Mouse (Mus musculus) lung, postnatal 36 days (tissue): ENCODE measurements around the gene Maml3.
A peak's percentile ranks its signal among the peaks of the same experiment; 100 is the strongest.

Experiments used
- DNase-seq: peaks from one replicate; pipeline ENCODE4 v3.0.0; 2022; ENCODE audit warnings: mixed read lengths

The Maml3 gene

DNA sequence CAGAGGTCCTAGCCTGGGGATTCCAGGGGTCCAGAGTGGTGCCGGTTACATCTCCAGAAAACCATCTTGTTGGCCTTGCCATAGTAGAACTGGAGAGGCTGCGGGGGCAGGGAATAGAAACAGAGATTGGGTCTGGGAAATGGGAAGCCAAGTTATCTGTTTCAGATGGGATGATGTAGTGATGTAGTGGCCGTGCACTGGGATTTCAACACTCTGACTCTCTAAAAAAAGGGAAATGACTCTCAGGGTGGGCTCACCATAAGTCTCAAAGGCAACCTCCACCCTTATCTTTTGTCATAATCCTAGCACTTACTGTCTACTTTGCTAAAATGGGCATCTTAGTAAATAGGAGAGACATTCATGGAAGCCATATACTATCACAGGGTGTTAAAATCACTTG lies 406.9 kb downstream of the Maml3 start:
- DNase-seq, result no peak

DNA sequence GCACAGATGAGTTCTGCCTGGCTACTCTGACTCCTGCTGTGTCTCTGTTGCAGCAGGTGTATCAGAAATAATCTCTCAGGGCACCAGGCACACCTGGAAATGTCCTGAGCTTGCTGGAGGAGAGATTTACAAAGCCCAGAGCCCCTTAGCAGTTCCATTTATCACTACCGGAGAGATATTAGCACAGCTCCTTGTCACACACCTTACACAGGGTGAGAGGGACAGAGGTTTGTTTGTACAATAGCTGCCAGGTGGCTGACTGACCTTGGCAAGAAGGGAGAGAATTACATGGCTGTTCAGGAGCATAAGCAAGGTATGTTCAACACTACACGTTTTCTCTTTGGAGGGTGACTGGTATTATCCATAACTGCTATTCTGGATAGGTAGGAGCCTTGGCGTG lies 409.2 kb downstream of the Maml3 start:
- DNase-seq, result no peak

DNA sequence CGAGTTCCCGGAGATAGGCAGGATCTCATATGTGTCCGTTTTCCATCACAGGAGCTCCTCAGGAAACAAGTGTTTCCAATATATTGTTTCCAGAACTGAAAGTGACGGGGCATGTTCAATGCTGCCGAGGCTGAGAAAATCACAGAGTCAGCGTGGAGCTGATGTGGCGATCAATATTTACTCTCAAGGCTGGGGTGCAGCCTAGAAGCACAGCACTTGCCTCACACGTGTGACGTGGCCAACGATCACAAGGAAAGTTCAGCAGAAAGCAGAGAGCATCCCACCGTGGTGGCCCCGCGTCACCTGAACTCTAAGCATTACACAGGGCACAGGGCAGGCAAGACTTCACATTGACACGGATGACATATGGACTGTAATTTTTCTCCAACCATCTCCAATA lies 410.3 kb downstream of the Maml3 start:
- DNase-seq, result no peak

DNA sequence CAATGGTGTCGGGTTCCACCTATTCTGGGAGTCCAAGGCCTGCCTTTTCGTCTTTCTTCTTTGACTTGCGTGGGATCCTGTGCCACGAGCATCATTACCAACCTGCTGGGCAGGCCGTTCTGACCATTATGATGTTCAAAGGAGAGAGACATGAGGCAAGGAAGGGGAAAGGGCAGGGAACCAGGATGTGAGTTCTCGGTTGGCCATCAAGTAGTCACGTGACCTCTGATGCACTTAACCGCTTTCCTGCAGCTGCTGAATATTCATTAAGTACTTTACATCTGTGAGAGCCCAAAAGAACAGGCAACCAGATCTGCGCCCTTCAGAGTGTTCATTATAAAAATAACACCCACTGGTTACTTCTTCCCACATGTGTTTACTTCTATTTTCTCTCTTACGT lies 411.7 kb downstream of the Maml3 start:
- DNase-seq, result no peak

DNA sequence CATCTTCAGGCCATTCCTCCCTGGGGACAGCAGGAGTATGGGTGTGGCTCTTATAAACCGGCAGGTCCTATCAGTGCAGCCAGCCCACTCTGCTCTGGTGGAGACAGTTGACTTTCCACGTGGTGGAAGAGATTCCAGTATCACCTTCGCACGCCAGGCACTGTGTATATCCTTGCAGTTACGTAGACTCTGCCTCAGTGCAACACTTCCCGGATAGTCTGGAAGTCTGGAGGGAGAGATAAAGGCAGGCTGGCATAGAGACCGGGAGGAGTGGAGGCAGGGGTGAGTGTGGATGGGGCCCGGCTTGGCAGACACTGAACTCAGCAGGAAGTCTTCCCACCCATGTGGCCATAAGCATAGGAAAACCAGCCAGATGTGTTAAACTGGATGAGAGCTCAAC lies 416.2 kb downstream of the Maml3 start:
- DNase-seq, result no peak

DNA sequence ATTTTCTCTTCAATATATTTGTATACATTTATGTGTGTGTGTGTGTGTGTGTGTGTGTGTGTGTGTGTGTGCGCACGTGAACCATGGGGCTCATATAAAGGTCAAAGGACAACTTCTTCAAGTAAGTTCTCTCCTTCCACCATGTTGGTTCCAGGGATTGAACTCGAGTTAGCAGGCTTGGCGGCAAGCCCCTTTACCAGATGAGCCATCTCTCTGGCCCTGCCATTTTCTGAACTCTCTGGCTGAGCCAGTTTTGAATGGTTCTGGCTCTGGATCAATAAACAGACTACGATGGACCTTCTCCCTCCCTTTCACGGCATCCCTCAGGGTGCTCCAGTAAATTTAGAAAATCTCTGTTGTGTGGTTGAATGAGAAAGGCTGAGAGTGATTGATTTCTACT lies 418.1 kb downstream of the Maml3 start:
- no peak for DNase-seq

DNA sequence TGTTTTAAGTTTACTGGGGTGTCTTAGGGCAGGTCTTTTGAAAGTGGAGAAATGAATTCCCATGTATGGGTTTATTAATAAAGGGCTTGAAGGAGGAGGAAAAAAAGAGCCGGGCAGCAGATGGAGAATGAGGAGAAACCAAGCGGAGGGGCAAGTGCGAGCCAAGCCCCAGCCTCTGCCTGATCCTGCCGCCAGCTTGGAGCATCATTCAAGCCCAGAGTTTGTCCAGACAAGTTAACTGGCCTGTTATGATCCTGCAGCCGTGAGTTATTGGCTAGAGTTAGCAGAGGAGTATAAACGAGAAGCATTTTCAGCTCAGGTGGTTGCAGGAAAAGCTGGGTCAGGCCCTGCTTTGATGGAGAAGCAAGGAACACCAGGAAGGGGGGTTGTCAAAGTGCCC lies 418.6 kb downstream of the Maml3 start:
- DNase-seq, result no peak

DNA sequence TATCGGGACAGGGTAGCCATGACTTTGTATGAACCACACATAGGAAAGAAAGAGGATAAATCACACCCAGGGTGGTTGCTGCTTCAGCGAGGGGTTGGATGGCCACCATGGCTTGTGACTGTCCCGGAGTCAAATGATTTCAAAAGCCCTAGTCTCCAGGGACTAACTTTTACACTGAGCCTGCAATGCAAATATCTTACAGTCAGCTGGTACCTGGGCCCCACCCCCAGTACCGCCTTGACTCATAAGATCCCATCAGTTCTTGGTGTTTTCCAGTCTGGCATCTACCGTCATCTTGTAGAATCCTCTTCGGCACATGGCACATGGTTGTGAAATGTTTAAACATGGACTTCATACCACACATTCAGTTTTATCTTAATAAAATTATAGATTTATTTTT lies 419.3 kb downstream of the Maml3 start:
- no peak for DNase-seq

DNA sequence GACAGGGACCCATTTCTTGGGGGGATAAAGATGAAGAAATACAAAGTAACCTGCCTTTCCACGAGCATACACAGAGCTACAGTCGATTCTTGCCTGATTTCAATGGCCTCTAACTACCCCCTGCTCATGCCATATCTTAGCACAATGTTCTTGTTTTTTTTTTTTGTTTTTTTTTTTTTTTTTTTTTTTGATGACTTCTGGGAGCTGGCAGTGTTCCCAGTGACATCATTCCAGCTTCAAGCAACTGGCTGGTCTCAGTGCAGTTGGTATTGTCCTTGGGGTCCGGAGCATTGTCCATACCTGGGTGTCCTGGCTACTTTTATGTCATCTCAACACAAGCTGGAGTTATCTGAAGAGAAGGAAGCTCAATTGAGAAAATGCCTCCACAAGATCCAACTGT lies 429.9 kb downstream of the Maml3 start:
- no peak for DNase-seq

DNA sequence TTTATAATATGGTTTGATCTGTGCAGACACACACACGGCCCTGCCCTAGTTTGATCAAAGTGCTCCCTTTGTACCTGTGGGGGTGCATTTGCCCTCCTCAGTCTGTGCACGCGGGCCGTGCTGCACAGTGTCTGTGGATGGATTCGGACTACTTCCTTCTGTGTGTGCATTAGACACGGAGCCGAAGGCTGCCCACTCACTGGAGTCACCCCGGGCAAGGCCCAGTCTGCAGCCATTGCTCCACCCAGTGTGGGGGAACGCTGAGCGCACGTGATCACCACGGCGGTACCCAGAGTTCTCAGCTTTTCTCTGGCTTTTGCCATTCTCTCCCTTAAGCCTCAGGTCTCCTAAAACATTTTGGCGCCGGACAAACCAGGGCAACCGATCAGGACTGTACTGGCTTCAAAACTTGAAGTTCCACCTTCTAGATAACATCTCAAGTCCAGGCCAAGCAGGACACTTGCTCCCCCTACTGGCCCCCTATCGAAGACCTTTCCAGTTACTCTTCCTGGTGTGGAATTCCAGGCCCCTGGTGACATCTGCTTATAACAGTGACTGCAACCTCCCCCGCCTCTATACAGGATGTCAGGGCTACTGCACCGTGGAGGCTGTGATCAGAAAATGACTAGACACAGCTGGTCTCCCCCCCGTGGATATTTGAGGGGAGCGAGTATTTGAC lies 431.3 kb downstream of the Maml3 start:
- peak; percentile 87 for DNase-seq

DNA sequence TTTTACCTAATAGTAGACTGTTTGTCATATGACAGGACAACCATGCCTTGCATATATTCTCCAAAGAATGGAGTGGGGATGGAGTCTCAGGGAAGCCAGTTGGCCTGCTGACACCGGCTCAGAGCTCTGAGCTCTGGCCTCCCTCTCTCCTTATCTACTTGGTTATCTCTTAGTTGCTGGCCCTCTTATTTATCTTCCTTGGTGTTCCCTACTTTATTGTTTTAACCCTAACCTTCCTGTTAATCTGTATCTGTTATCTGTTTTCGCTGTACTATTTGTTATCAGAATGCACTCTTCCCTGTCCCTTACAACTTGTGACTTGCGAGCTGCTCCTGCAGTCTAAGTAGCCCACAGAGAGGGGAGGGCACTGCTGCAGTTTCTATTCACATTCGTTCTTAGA lies 432.2 kb downstream of the Maml3 start:
- no peak for DNase-seq

DNA sequence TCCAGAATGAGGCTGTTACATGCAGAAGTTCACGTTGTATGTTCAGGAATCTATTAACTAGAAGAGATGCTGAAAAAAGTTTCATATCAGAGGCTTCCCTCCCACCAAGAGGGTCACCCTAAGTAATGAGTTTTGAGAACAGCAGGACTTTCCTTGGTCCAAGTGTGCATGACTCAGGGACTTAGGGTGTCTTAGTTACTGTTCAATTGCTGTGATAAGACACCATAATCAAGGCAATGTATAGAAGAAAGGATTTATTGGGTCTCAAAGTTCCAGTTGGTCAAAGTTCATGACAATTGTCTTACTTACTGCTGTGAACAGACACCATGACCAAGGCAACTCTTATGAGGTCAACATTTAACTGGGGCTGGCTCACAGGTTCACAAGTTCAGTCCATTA lies 433.8 kb downstream of the Maml3 start:
- DNase-seq, result no peak

DNA sequence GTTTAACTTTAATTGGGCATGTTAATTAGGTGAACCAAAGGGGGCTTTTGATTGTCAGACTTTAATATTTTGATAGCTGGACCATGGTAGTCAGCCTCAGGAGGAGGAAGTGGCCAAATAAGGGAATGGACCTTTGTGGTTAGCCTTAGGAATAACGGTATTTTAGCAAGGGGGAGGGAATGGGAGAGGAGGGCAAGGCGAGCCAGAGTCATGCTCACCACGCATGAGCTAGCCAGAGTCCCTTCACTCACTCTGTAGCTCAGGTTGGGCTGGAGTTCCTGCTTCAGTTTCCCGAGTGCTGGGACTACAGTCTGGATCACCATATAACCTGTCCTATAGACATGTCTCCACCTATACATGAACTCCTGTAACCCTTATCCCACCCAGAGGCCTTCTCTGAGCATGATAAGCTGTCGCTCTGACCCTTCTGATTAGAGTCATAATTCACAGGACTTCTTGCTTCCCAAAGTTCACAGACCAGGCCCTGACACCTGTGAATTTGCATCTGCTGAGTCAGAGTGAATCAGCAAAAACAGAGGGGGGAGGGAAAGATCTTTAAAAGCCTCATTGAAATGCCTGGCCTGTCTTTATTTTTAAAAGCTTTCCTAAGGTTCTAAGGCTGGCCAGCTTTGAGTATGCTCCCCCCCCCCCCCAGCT lies 434.3 kb downstream of the Maml3 start:
- DNase-seq, result no peak

DNA sequence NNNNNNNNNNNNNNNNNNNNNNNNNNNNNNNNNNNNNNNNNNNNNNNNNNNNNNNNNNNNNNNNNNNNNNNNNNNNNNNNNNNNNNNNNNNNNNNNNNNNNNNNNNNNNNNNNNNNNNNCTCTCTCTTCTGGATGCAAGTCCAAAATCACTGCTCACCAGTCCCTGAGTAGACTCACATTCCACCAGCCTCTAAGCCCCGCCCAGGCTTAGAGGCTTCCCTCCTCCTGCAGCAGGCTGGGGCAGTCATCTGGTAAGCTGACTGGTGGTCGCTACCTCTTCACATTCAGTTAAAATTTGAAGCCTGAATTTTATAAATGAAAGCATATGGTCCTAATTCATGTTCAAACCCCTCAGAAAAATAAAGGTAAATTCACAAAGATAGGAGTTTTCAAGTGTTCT lies 436.3 kb downstream of the Maml3 start:
- no peak for DNase-seq

DNA sequence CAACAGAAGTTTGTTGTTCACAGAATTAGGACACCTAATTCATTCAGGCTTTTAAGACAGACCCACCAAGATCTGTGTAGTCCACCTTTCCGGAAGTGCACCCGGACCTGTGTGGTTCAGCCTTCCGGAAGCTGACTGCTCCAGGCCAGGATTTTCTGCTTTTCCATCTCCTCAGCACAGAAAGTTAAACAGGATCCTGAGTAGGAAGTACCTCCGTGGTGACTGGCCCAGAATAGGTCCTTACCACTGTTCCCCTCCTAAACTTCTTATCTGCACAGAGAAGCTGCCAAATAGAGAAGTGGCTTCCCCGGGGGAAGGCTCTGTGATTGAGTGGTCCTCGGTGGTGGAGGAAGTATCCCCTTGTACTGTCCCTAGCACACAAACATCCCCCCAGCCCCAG lies 442.3 kb downstream of the Maml3 start:
- DNase-seq, result peak; percentile 34

DNA sequence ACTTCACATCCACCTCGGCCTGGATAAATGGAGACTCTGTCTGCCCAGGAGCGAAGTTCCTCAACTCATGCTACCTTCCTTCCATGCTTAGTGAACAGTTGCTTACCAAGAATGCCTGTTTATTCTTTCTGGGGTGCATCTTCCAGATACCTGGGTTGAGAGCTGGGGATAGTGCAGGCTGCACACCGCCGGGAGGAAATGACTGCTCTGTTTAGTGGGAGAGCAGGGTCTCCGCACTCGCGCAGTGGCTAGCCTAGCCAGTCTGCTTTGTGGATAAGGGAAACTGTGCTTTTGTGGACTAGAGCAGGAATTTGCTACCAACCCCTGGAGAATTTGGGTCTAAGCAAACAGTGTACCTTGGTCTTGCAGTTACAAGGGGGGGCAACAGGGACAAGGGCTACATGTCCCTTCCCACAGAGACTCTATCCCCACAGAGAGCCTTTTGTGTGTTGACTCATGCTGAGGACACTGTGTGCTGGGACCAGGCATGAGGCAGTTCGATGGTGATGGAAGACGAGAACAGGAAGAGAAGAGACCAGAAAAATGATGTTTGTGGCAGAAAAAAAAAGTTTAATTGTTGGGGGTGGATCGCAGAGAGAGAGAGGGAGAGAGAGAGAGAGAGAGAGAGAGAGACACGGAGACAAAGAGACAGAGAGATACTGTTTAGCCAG lies 442.9 kb downstream of the Maml3 start:
- DNase-seq, result no peak

DNA sequence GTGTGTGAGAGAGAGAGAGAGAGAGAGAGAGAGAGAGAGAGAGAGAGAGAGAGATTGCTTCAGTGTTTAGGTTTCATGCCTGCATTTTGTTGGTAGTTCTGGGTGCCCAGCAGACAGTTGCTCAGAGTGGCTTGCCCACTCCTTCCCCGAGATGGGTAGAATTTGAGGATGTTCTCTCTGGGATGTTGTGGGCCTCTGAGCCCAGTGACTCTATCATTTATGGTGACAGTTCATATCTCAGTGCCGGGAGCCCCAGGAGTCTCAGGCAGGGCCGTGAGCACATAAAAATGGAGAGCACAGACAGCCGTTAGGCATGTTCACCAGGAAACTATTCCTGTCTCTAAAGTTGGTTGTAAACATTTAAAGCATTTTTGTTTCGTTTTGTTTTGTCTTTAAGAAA lies 443.5 kb downstream of the Maml3 start:
- DNase-seq, result no peak

DNA sequence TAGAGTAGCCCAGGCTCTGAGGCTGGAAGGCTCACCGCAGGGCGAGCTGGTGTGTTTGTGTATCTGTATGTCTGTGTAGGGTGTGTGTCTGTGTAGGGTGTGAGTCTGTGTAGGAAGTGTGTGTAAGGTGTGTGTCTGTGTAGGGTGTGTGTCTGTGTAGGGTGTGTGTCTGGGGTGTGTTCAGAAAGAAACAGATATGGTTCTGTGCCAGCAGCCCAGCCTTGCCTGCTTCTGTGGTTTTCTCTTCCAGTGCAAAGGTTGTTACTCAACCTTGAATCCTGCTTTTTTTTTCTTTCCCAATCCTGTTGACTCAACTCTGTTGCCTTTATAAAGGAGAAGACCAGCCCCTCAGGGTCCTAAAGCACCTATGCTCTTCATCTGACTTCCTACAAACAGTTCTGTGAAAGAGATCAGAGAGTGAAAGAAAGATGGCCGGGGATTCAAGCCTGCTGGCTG lies 444.0 kb downstream of the Maml3 start:
- peak; percentile 60 for DNase-seq

DNA sequence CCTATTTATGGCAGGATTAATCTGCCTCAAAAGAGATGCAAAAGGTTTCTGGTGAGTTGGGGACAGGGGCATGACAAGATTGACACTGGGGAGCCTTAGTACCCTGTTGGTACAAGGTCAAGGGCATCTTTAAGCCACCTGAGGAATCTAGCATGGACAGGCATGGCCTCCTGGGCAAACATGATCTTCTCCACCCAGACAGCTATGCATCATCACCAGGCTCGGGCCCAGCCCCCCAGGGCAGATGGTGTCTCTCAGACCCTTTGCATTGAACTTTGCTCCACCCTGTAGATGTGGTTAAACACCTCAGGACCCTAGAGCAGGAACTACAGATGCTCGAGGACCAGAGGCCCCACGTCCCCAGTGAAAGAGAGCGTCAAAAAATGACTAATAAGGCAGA lies 444.8 kb downstream of the Maml3 start, which contains the start of gene Mgst2:
Gene Mgst2, plus strand, starts transcription at position 301 of the 400 bp plus-strand sequence.
- no peak for DNase-seq

DNA sequence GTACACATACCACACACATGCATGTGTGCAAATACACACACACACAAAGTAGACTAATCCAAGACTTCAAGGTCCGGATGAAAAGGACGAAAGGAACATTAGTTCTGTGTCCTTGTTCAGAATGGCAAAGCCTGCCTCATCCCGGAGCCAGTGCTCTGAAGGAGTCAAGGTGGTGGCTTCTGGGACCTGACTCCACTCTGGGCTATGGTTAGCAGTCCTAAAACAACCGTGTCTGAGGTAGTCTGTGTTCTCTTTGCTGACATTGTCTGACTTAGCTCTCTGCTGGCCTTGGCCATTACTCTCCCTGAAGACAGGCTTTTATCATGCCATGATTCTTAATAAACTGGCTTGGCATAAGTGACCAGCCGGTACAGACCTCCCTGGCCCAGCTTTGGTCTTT lies 445.5 kb downstream of the Maml3 start:
- no peak for DNase-seq

DNA sequence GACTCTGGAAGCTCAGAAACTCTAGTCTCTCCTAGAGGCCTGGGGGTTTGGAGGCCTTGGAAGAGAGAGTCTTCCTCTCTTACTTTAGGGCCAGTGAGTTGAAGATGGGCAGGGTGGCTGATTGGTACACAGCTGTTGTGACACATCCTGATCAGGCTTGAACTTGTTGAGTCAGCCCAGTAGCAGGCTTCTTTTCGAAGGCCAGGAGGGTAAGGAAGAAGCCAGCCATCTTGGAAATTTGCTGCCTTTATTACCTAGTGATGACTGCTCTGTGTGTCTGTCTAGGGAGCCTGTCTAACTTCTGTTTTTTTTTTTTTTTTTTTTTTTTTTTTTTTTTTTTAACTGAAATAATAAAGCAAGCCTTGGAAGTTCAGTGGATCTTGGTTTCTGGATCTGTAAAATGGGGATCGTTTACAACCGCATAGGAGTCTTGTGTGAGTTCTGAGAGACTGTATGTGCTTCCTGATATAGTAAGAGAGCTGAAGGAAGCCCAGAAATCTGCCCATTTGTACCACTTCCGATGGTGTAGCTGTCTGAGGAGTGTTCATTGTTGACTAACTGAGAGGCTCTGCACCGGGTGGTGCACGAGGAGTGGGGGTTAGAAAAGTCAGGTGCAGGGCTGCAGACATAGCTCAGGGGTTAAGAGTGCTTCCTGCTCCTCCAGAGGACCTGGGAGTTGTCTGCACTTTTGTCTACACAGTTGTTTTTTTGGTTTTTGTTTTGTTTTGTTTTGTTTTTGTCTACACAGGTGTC lies 450.4 kb downstream of the Maml3 start:
- DNase-seq, result no peak

DNA sequence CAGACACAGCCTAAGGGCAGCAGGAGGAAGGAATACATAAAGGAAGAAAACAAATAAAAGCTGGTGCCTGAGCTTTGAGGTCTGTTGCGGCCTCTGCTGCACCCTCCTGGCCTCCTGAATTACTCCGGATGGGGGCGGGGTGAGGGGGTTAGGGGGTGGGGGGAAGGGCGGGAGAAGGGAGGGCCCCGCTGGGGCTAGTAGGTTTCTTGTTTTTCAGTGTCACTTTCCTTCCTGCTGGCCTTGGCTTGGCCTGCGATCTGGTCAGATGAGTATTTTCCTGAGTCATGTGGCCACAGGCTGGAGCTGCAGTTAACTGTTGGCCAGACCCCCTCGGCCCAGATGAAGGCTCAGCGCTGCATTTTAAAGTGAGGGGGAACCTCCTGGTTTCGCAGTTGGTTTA lies 452.2 kb downstream of the Maml3 start:
- peak; percentile 52 for DNase-seq

DNA sequence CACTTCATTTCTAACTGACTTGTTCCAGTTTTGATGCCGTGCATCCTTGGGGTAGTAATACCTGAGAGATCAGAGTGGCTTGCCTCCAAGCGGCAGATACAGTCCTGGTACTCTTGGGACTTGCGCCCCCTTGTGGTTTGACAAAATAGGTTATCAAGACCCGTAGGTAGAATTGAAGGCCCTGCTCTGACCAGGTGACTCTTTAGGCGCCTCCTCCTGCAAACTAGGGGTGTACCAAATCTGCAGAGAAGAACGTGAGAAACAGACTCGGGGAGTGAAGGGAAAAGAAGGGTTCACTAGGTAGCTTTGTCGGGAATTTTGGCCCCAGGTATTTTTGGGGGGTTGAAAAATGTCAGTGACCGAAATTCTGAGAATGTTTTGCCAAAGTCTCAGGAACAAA lies 452.6 kb downstream of the Maml3 start:
- DNase-seq, result peak; percentile 95

DNA sequence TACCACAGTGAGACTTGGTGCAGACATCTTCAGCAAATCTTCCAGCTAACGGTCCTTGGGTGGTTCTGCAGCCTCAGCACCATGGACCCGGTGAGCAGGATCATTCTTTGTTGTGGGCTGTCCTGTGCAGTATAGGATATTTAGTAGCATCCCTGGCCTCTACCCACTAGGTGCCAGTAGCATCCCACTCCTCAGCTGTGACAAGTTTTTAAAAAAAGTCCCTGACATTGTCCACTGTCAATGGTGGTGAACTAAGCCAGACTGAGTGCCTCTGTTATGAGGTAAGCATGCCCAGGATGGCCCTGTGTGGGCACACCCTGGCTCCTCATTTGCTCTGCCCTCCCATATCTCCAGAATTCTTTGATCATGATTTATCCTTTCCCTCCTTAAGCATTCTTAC lies 453.7 kb downstream of the Maml3 start:
- no peak for DNase-seq
